Mouse (Mus musculus) bone marrow macrophage, adult 2 months (primary cell): ENCODE data around the gene Fbxo9. TPM values are rescaled to one million over a fixed set of nuclear protein-coding genes. Genes with fewer than 3 reads are reported as not detected.

ENCODE experiments used
- H3K27ac ChIP-seq: 2 replicates; pipeline ENCODE4 v1.5.1; 2012; ENCODE audit warnings: low read depth, low read length; ENCODE audit not compliant: insufficient read depth
- H3K4me1 ChIP-seq: 2 replicates; pipeline ENCODE4 v1.6.1; 2012; ENCODE audit warnings: low read length; ENCODE audit not compliant: control insufficient read depth, insufficient read depth
- H3K4me3 ChIP-seq: 2 replicates; pipeline ENCODE4 v1.5.1; 2012; ENCODE audit warnings: mild to moderate bottlenecking, low read length, moderate library complexity; ENCODE audit not compliant: insufficient read depth
- CTCF ChIP-seq: IDR thresholded peaks from 2 replicates; pipeline ENCODE4 v1.5.1; 2012; ENCODE audit warnings: low read depth, mild to moderate bottlenecking, low read length, moderate library complexity
- POLR2A ChIP-seq: IDR thresholded peaks from 2 replicates; pipeline ENCODE4 v1.6.1; 2012; ENCODE audit warnings: mild to moderate bottlenecking, low read depth, low read length, borderline replicate concordance
- polyA plus RNA-seq: library from polyadenylated mRNA; stranded (reverse); fragments of >200 nt; gene quantifications from 2 replicates; pipeline ENCODE4 v1.2.4, GENCODE M21; 2012; ENCODE audit not compliant: missing spikeins, insufficient read depth, insufficient read length

Fbxo9 gene
- polyA plus RNA-seq, 1 experiment, result 22.9 TPM

DNA sequence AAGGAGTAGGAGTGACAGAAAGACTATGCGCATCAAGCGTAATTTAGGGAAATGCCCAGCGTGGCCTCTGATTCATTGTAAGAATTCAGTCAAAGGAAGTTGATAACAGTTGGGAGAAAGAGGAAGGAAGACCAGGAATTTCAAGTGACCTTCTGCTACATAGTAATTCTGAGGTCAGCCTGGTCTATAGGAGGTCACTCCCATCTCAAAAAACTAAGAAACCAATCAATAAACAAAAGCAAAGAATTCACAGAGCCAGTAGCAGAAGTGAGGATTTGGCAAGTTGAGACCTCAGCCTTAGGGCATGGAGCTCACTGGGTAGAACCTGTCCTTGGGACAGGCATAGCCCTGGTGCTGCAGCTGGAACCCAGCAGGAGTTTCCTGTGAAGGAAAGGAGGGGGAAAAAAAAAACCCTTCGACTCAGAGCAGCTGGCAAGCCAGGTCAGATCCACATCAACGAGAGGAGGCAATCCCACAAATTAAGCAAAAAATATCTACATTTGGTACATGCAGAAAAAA, 58.4 kb downstream of the Fbxo9 start:
- TF ChIP-seq CTCF (no peak), POLR2A (no peak)
- peaks cover 12% of the 10 kb centered on the region for H3K4me1 ChIP-seq
- no peak overlapping the region for H3K27ac ChIP-seq
- H3K4me3 ChIP-seq, result no peak overlapping the region

DNA sequence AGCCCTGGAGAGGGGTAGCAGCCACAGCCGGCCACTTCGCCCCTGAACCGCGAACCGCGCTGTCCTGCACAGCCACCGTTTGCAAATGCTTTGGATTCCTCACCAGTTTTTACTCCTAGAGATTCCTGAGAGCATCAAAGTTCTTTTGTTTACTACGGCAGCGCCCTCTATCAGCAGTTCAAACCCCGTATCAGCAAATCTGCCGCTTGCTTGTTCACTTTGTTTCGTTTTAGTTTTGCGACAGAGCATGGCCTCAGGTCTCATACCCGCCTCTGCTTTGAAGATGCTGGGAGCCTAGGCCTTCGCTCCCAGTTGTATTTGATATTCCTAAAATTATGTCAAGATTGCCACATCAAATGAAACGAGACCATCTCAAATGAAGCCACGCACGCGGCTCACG, 62.1 kb downstream of the Fbxo9 start:
- no peak overlapping the region for H3K4me3 ChIP-seq
- H3K27ac ChIP-seq, result no peak overlapping the region
- peaks cover 12% of the 10 kb centered on the region for H3K4me1 ChIP-seq
- TF ChIP-seq POLR2A (no peak), CTCF (no peak)

DNA sequence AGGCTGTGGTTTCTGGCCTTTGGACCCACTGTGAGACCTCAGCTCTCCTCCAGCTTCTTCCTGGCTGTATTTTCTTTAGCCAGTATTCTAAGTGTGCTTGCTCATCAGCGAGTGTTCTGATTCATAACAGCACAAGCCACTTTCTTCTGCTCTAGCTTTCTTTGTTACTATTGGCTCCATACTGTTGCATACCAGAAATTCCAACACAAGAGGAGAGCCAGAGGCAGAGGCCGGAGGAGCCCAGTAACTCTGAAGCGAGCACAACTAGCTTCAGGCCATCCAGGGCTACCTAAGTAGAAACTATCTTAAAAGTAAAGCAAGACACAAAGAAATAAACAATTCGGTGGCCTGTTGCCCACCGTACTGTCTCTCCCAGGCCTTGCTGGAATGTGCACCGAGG, 63.7 kb downstream of the Fbxo9 start:
- TF ChIP-seq POLR2A, result no peak
- TF ChIP-seq CTCF, result no peak
- Histone ChIP-seq H3K4me1 (peaks cover 4% of the 10 kb centered on the region), H3K27ac (no peak overlapping the region), H3K4me3 (no peak overlapping the region)

DNA sequence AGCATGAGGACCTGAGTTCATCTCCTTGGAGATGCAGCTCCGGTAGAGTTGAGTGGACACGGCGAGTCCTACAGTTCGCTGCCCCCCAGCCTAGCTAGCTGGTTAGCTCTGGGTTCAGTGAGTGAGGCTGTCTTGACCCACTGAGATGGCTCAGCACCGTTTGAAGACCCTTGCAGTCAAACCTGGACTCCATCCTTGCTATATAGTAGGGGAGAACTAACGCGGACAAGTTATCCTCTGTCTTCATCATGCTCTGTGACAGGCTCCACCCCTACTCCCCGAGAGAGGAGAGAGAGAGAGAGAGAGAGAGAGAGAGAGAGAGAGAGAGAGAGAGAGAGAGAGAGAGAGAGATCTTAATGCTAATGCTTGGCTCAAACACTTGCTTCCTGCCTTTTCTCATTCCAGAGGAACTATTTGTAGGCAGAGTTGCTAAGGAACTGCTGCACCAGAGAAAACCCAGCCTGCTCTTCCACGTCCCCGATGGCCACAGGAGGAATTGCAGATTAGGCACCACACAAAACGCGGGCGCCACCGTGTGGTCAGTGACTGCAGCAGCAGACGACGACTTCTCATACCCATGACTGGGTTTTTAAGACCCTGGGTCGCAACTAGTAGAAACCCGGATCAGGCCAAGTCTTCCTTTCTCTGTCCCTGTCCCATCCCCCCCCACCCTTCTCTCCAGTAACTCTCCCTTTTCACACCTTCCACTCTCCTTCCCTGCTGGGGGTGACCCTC, 69.9 kb downstream of the Fbxo9 start:
- Histone ChIP-seq H3K4me1 (0 out of 2 replicates have a peak, but pooled peaks cover 4% of the 10 kb centered on the region), H3K4me3 (no peak overlapping the region), H3K27ac (no peak overlapping the region)
- peak; percentile 98 for TF ChIP-seq CTCF
- no peak for TF ChIP-seq POLR2A

DNA sequence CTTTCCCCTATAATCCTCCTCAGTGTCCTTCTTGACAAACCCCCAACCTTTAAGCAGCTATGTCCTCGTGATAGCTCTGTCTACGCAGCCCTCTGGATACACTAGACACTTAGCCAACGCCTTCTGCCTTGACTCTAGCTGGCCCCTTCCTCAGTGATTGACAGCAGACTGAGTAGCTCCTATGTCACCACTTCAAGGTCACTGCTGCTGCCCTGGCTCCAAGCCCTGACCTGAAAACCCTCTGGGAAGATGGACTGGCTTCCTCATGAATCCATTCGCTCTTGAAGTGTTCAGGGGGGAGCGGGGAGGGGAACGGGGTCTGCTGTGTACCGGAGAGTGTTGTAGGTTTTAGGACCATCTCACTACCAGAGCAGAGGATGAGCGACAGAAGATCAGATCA, 73.0 kb downstream of the Fbxo9 start:
- Histone ChIP-seq H3K4me3 (no peak overlapping the region), H3K4me1 (0 out of 2 replicates have a peak, but pooled peaks cover 4% of the 10 kb centered on the region), H3K27ac (no peak overlapping the region)
- no peak for TF ChIP-seq POLR2A
- TF ChIP-seq CTCF, result no peak

DNA sequence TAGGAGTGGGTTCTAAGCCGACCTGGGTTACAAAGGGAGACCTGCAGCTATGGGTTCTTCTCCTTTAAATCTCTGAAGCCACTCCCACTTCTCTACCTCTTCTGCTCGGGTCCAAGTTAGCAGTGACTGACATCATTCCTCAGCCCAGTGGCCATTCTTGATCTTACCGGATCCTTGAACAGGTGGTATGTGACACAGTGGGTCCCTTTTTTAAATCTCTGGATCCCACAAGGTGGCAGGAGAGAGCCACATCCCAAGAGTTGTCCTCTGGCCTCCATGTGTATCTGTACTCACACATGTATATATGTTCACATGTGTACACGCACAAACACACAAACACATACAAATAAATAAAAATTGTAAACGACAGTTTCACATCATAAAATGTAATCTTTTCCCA, 73.6 kb downstream of the Fbxo9 start:
- 0 out of 2 replicates have a peak, but pooled peaks cover 4% of the 10 kb centered on the region for H3K4me1 ChIP-seq
- H3K27ac ChIP-seq, result no peak overlapping the region
- TF ChIP-seq POLR2A (no peak), CTCF (no peak)
- no peak overlapping the region for H3K4me3 ChIP-seq

DNA sequence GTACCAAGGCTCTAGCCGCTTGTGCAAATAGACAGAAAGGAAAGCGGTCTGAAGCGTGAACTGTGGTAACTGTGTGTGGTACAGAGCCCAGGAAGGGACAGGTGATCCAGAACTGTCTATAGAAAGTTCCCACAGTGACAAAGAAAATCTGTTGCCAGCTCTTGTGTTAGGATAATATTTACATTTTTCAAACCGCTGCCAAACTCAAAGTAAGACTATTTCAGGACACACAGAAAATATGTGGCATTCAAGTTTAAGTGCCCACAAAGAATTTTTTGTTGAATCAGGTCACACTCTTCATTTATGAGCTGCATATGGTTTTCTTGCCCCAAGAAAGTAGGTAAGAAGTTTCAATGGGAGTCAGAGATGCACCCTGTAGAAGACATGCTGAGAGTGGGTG, 75.9 kb downstream of the Fbxo9 start:
- Histone ChIP-seq H3K27ac (no peak overlapping the region), H3K4me1 (0 out of 2 replicates have a peak, but pooled peaks cover 2% of the 10 kb centered on the region), H3K4me3 (no peak overlapping the region)
- TF ChIP-seq POLR2A (no peak), CTCF (no peak)

Other genes starting within 250 kb of the Fbxo9 start
- gene Elovl5, start 191.7 kb downstream of the Fbxo9 start, polyA plus RNA-seq, result 52.2 and 56.9 TPM in 2 replicates
- not detected in 2 replicates for gene Gcm1, start 57.1 kb downstream of the Fbxo9 start, polyA plus RNA-seq
- gene Ick, start 127 bp upstream of the Fbxo9 start, polyA plus RNA-seq, result 7.1 and 11.5 TPM in 2 replicates
- gene Gsta4, start 73.7 kb upstream of the Fbxo9 start, polyA plus RNA-seq, result not detected in 2 replicates
- gene Gsta1, start 121.6 kb upstream of the Fbxo9 start, polyA plus RNA-seq, result not detected in 2 replicates
- not detected in 2 replicates for gene Gm3776, start 148.1 kb upstream of the Fbxo9 start, polyA plus RNA-seq
- not detected in 2 replicates for gene Gm10639, start 180.9 kb upstream of the Fbxo9 start, polyA plus RNA-seq
- not detected in 2 replicates for gene Omt2a, start 205.7 kb upstream of the Fbxo9 start, polyA plus RNA-seq
- gene Omt2b, start 218.5 kb upstream of the Fbxo9 start, polyA plus RNA-seq, result not detected in 2 replicates
- not detected in 2 replicates for gene Gsta2, start 246.7 kb upstream of the Fbxo9 start, polyA plus RNA-seq